Mouse (Mus musculus) heart, embryonic 10.5 days (tissue): ENCODE measurements around the gene Wdr89. TPM values are rescaled to one million over a fixed set of nuclear protein-coding genes. Genes with fewer than 3 reads are reported as not detected.
A peak's percentile ranks its signal among the peaks of the same experiment; 100 is the strongest.

ENCODE experiments used
- DNase-seq: peaks from one replicate; pipeline ENCODE4 v3.0.0-alpha.2; 2017; ENCODE audit warnings: low spot score
- H3K27ac ChIP-seq: fragments of 300-500 bp; sonication (generic); 2 replicates; pipeline ENCODE4 v1.5.1; 2016; ENCODE audit warnings: mild to moderate bottlenecking
- H3K27me3 ChIP-seq: fragments of 300-500 bp; sonication (generic); 2 replicates; pipeline ENCODE4 v1.6.1; 2016; ENCODE audit warnings: mild to moderate bottlenecking; ENCODE audit not compliant: poor library complexity, insufficient read depth, severe bottlenecking
- H3K36me3 ChIP-seq: fragments of 300-500 bp; sonication (generic); 2 replicates; pipeline ENCODE4 v1.6.1; 2016; ENCODE audit warnings: mild to moderate bottlenecking, moderate library complexity
- H3K4me1 ChIP-seq: fragments of 300-500 bp; sonication (generic); 2 replicates; pipeline ENCODE4 v1.6.1; 2016; ENCODE audit warnings: mild to moderate bottlenecking
- H3K4me3 ChIP-seq: fragments of 300-500 bp; sonication (generic); 2 replicates; pipeline ENCODE4 v1.5.1; 2016; ENCODE audit warnings: mild to moderate bottlenecking, moderate library complexity
- H3K9me3 ChIP-seq: fragments of 300-500 bp; sonication (generic); 2 replicates; pipeline ENCODE4 v1.6.1; 2016; ENCODE audit warnings: mild to moderate bottlenecking, moderate library complexity
- WGBS: fragments of 180-500 bp; shearing (Covaris S2); methylation state at CpG from one replicate; pipeline ENCODE4 v1.1.7; 2016; 5-methylcytosine and 5-hydroxymethylcytosine counted together
- polyA plus RNA-seq: library from polyadenylated mRNA; unstranded; fragments of >200 nt; fragmentation: Nextera tagmentation; extraction: Ambion mirVana; gene quantifications from 2 replicates; pipeline ENCODE4 v1.2.1, GENCODE M21; 2016

Gene Wdr89
- polyA plus RNA-seq, 1 experiment from 2014 or later = 13.1 TPM

- Histone ChIP-seq H3K27ac (peak overlapping the region; percentile 99), H3K4me1 (peaks cover 28% of the 10 kb centered on the region), H3K9me3 (no peaks in the 10 kb centered on the region), H3K27me3 (no peaks in the 10 kb centered on the region), H3K36me3 (peaks cover 23% of the 10 kb centered on the region), H3K4me3 (peak overlapping the region; percentile 94)
- DNase-seq = peak; percentile 82
- under 1% methylated on average over 96 of the region's 97 CpGs for WGBS
These were observed 73.8 kb downstream of the Wdr89 start for GRCm38 (mm10) chr12:75595291-75596153.

GRCm38 (mm10) chr12:75594404-75594803 is 74.9 kb downstream of the Wdr89 start:
- Histone ChIP-seq H3K9me3 (no peaks in the 10 kb centered on the region), H3K27me3 (no peaks in the 10 kb centered on the region), H3K27ac (no peak overlapping the region), H3K4me3 (peak overlapping the region; percentile 94), H3K4me1 (peaks cover 22% of the 10 kb centered on the region), H3K36me3 (peaks cover 33% of the 10 kb centered on the region)
- WGBS = 51% methylated on average over 5 of the region's 5 CpGs
- DNase-seq = no peak

- no peaks in the 10 kb centered on the region for H3K27me3 ChIP-seq
- H3K9me3 ChIP-seq = no peaks in the 10 kb centered on the region
- H3K4me1 ChIP-seq = peaks cover 22% of the 10 kb centered on the region
- H3K36me3 ChIP-seq = peaks cover 38% of the 10 kb centered on the region
- no peak overlapping the region for H3K27ac ChIP-seq
- peak overlapping the region; percentile 94; the same call in 1 of the 2 replicates for H3K4me3 ChIP-seq
- 81% methylated on average over 4 of the region's 4 CpGs for WGBS
- no peak for DNase-seq
These were observed 75.5 kb downstream of the Wdr89 start for GRCm38 (mm10) chr12:75593817-75594216.

- Histone ChIP-seq H3K27ac (no peak overlapping the region), H3K36me3 (peaks cover 55% of the 10 kb centered on the region)
These were observed 81.8 kb downstream of the Wdr89 start for GRCm38 (mm10) chr12:75587501-75587900.

GRCm38 (mm10) chr12:75583776-75584175 is 85.6 kb downstream of the Wdr89 start:
- H3K27me3 ChIP-seq = no peaks in the 10 kb centered on the region
- H3K4me1 ChIP-seq = peaks cover 6% of the 10 kb centered on the region; the same call in 1 of the 2 replicates
- no peak for DNase-seq
- H3K27ac ChIP-seq = no peak overlapping the region
- peaks cover 30% of the 10 kb centered on the region for H3K36me3 ChIP-seq
- WGBS = 87% methylated on average over 3 of the region's 3 CpGs
- H3K4me3 ChIP-seq = no peak overlapping the region
- no peaks in the 10 kb centered on the region for H3K9me3 ChIP-seq

More at GRCm38 (mm10) chr12:75587501-75587900, 81.8 kb downstream of the Wdr89 start:
- no peak for DNase-seq
- Histone ChIP-seq H3K9me3 (no peaks in the 10 kb centered on the region), H3K4me3 (no peak overlapping the region), H3K4me1 (no peaks in the 10 kb centered on the region), H3K27me3 (no peaks in the 10 kb centered on the region)

Other genes starting within 250 kb of the Wdr89 start
- gene Ppp2r5e, start 73.3 kb downstream of the Wdr89 start, polyA plus RNA-seq = 8.8 and 9.4 TPM in 2 replicates
- gene Sgpp1, start 66.2 kb upstream of the Wdr89 start, polyA plus RNA-seq = 13.5 and 15.5 TPM in 2 replicates
- gene Syne2, start 148.6 kb upstream of the Wdr89 start, polyA plus RNA-seq = 62.4 and 67.6 TPM in 2 replicates